Mouse (Mus musculus) left cerebral cortex, postnatal 4 days (tissue): ENCODE results near the gene Htra1. TPM values are rescaled to one million over a fixed set of nuclear protein-coding genes. Genes with fewer than 3 reads are reported as not detected.

Experiments used
- DNase-seq: peaks from one replicate; pipeline ENCODE4 v3.0.0-alpha.2; 2022
- intact Hi-C: fragments of 180-260 bp; cut with DNase I; formaldehyde crosslinking; loops from one replicate; pipeline ENCODE4 v1.15.1; 2025
- microRNA-seq: library from miRNA; unstranded; fragments of <30 nt; microRNA quantifications from one replicate; pipeline ENCODE4 v1.2.0, GENCODE M21; 2022
- total RNA-seq, 2 experiments: library from RNA; stranded (reverse); gene quantifications; 2 replicates each; pipeline ENCODE4 v1.2.3; 2021

Htra1 gene
- total RNA-seq, 2 experiments from 2014 or later: 45.2 to 48.8 TPM

- DNase-seq: no peak
- intact Hi-C loops: no loop called here
These were observed 66.2 kb downstream of the Htra1 start for GRCm38 (mm10) chr7:131001976-131002726.

- intact Hi-C loops: no loop called here
- no peak for DNase-seq
These were observed 68.2 kb downstream of the Htra1 start for GRCm38 (mm10) chr7:131004071-131004470.

DNA sequence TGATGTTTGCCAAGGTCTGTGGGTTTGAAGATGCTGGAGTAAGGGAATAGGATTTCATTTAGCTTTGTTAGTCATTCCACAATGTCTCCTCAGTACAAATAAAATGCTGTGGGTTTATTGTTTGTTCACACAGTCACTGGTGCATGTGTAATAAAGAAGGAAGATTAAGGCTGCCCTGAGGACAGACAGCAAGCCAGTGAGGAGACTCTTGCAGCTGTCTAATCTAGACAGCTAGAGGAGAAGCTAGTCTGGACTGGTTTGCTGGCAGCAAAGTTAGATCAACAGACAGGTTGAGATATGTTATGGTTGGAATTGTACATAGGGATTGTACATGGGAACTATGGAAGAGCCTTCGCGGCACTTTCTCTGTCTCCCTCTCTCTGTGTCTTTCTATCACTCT lies 71.3 kb downstream of the Htra1 start:
- intact Hi-C loops: no loop called here
- no peak for DNase-seq

- intact Hi-C loops: no loop called here
- DNase-seq: no peak
These were observed 73.3 kb downstream of the Htra1 start for GRCm38 (mm10) chr7:131009178-131009577.

GRCm38 (mm10) chr7:131011901-131012300 lies 76.0 kb downstream of the Htra1 start:
- intact Hi-C loops: no loop called here
- DNase-seq: no peak

GRCm38 (mm10) chr7:131019181-131019580 lies 83.3 kb downstream of the Htra1 start:
- no peak for DNase-seq
- intact Hi-C loops: no loop called here

DNA sequence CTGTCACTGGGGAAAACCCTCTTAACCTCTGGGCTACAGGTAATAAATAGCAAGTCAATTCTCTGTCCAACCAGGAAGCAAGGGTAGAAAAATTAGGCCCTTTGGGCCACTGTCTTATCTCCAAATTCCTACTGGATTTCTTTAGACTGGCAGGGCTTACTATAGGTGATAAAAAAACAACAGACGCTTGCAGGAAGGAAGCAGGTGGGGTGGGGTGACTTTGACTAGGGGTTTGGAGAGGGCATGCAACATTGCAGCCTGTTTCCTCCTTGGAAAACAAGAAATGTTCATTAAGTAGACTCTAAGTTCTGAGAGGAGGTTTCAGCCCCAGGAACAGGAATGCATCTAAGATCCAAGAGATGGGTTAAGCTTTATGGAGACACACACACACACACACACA lies 88.9 kb downstream of the Htra1 start:
- intact Hi-C loops: no loop called here
- DNase-seq: no peak

DNA sequence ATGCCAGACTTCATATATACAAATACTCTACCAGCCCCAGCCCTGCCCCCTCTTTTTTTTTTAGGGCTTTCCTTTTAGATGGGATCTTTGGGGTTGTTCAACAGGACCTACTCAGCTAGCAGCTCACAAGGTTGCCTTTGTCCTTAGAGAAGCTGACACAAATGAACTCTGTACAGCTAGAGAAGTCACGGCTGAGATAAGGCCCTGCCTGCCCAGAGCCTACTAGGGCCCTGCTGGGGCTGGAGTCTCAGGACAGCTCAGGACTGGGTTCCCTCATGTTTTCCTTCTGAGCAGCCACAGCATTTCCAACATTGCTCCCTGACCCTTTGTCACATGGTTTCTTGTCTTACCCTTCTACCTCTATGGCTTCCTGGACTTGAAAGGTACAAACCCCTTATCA lies 91.6 kb downstream of the Htra1 start:
- DNase-seq: no peak
- intact Hi-C loops: no loop called here

- no peak for DNase-seq
- intact Hi-C loops: no loop called here
These were observed 95.8 kb downstream of the Htra1 start, which contains the start of gene Dmbt1 for GRCm38 (mm10) chr7:131031755-131032154. TSS of gene Dmbt1 (plus strand) at chr7:131032053.

Small RNAs within 50 kb of the gene (microRNA-seq; reads per million reads assigned to microRNA genes)
- gene Mir7061: 3.3 reads per million, percentile 4 among the genes with 10 or more reads in this experiment

Other genes starting within 250 kb of the Htra1 start
- gene Btbd16, start 162.0 kb upstream of the Htra1 start, total RNA-seq: under 1 TPM in 1 of 2 experiments, not detected in 1; 0.34 TPM
- gene Plekha1, start 70.4 kb upstream of the Htra1 start, total RNA-seq: 100 to 1,000 TPM; 132 to 140 TPM
- gene Dmbt1, start 95.9 kb downstream of the Htra1 start, total RNA-seq: under 1 TPM in 1 of 2 experiments, not detected in 1; 0.06 TPM
- gene 4933402N03Rik, start 210.2 kb downstream of the Htra1 start, total RNA-seq: not detected
- under 1 TPM; 0.06 to 0.08 TPM for gene 5430419D17Rik, start 238.3 kb downstream of the Htra1 start, total RNA-seq